Mouse (Mus musculus) neutrophil, adult 5-6 weeks (primary cell): ENCODE results near the gene Hist1h2ab. TPM values are rescaled to one million over a fixed set of nuclear protein-coding genes. Genes with fewer than 3 reads are reported as not detected.
A peak's percentile ranks its signal among the peaks of the same experiment; 100 is the strongest.
"Not testable (repeated sequence)": the region's sequence is repeated elsewhere in the genome, so short reads cannot be mapped to it uniquely, and the experiment has no call there.

Source experiments
- ATAC-seq: fragments of 151-379, 151-347 bp; 2 replicates; pipeline ENCODE4 v1.8.0; 2017; ENCODE audit warnings: mild to moderate bottlenecking, moderate TSS enrichment; ENCODE audit not compliant: insufficient number of reproducible peaks, poor library complexity, low FRiP score, severe bottlenecking; ENCODE audit errors: extremely low read depth
- total RNA-seq: library from RNA; stranded (forward); fragments of 200-1000 nt; gene quantifications from 2 replicates; pipeline ENCODE4 v1.2.3, GENCODE M21; 2017

Hist1h2ab gene
- total RNA-seq, 1 experiment from 2014 or later = 28.2 TPM

DNA sequence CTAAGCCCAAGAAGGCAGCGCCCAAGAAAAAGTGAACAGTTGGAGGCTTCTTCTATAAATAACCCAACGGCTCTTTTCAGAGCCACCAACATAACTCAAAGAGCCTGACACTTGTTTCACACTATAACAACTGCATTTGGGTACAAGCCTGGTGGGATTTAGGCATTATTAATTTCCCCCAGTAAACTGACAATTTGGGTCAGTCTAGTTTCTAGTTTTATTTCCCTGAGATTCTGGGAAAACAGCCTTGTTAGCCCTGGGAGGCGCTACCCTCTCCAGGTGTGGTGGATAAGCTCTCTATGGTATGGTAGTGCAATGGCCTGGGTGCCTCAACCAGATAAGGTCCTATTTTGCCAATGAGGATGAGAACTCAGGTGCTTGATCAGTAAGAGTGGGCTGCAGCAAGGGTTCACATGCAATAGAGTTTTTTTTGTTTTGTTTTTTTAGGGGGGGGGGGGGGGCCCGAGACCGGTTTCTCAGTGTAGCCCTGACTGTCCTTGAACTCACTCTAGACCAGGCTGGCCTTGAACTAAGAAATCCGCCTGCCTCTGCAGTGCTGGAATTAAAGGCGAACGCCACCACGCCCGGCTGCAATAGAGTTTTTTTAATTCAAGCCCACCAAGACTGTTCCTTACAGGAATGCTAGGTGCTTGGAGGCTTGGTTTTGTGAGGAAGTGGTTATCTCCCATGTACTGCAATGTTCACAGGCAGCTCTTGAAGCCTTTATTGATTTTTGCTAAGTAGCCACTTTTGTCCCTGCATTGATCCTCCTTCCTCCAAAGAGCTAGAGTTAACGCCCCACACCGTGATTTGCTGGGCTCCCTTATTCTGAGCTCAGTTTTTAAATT, 13.6 kb downstream of the Hist1h2ab start:
- ATAC-seq = no peak

DNA sequence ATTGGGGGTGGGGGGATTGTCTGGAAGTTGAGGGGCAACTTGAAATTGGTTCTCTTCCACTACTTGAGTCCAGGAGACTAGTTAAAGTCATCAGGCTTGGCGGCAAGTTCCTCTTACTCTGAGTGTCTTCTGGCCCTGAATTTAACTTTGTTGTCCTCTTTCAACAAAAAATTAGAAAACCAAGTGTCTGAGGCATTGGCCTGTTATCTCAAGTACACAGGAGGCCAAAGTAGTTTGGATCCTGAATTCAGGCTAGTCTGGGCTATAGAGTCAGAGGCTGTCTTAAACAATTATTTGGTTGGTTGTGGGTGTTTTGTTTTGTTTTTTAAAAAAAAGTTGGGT, 14.2 kb downstream of the Hist1h2ab start:
- no peak for ATAC-seq

DNA sequence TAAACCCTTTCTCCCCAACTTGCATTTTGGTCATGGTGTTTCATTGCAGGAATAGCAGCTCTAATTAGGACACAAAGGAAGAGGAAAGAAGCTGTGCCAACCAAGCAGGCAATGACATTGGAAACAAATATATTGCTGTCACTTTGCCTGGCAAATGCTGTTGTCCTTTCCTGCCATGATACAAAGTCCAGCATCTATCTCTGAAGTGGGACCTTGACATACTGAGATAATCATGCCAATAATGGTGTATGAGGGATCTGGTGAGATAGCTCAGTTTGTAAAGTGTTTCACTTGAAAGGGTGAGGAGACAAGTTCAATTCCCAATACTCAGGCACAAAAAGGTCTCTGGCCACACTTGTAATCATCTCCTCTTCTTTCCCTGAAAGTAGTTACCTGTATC, 15.8 kb downstream of the Hist1h2ab start:
- no peak for ATAC-seq

DNA sequence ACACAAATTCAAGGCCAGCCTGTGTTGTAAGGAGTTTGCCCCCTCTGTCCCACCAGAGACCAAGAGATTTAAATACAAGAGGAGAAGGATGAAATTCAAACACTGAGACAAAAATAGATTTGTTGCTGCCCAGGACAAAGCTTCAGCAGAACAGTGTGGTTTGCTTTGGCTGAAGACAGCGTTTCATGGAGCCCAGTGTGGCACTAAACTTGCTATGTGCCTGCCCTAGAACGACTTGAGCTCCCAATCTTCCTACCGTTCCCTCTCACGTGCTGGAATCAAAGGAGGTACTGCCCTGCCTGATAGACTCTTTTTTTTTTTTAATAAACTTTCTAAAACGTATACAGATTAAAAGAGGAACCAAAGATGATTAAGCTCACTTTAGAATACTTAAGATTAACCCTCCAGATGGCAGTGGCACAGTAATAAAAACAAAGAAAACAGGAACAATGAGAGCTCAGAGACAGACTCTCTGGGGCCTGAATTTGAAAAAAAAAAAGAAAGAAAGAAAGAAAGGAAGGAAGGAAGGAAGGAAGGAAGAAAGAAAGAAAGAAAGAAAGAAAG, 18.0 kb downstream of the Hist1h2ab start:
- ATAC-seq = 0 out of 2 replicates have a peak, but pooled peaks have one; percentile 23

DNA sequence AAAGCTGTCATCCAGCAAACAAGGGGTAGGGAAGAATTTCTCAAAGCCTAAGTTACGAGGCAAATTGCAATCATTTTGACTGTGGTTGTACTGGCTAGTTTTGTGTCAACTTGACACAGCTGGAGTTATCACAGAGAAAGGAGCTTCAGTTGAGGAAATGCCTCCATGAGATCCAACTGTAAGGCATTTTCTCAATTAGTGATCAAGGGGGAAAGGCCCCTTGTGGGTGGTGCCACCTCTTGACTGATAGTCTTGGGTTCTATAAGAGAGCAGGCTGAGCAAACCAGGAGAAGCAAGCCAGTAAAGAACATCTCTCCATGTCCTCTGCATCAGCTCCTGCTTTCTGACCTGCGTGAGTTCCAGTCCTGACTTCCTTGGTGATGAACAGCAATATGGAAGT, 18.7 kb downstream of the Hist1h2ab start, which contains the start of gene Trim38:
Gene Trim38, plus strand, starts transcription at position 301 of the 400 bp plus-strand sequence.
- ATAC-seq = not testable (repeated sequence)

- ATAC-seq = no peak
Observed at GRCm38 (mm10) chr13:23772561-23773313, 21.8 kb downstream of the Hist1h2ab start.

DNA sequence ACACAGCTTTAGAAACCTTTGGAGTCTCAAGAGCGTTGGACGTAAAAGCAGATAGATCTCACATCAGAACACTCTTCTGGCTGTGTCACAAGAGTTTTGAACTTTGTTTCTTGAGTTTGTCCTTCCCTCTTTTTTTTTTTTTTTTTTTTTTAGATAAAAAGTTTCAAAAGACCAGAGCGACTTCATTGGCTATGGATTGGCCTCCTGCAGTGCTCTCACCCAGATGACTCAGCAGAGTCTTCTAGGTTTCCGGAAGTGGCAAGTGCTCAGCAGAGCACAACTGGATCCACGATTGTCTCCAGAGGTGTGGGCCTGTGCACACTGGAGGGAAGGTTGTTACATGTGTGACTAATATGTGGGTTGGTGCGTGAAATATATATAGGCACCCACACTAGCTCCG, 27.4 kb downstream of the Hist1h2ab start:
- no peak for ATAC-seq

- ATAC-seq = no peak
Observed at GRCm38 (mm10) chr13:23779025-23779424, 28.1 kb downstream of the Hist1h2ab start.

DNA sequence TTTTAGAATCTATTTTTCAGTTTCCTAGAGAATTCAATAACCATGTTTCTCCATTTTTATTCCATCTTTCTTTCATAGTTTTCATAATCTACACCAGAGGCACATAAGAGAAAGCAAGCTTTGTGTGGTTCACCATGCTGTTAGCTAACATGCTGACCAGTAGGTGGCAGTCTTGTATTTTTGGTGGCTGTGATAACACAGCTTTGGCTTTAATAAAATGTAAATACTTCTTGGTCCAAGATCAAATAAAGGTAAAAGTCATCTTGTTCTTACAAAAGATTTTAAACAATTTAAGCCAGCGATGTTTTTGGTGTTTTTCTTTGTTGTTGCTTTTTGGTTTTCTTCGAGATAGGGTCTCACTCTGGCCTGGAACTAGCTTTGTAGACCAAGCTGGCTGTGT, 41.6 kb downstream of the Hist1h2ab start:
- ATAC-seq = peak; percentile 55; the same call in 1 of the 2 replicates

DNA sequence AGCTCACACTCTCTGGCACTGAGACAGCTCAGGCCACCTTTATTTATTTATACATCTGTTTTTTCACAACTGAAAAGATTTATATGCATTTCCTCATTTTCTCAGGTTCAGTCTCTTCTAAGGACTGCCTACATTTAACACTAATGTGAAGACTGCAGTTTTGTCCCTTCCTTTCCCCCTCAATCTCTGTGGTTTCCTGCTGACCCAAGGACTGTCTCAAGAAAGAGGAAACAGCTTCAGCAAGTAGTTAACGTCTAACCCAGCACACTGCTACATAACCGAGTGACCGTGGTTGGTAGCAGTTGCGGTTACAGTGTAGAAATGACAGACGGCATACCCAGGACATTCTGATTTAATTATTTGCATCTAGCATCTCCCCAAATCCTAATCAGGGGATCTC, 48.5 kb downstream of the Hist1h2ab start:
- peak; percentile 56; the same call in 1 of the 2 replicates for ATAC-seq

Other genes starting within 250 kb of the Hist1h2ab start
- 161 and 193 TPM in 2 replicates for gene Hist1h4h, start 220.1 kb upstream of the Hist1h2ab start, total RNA-seq
- 3.5 and 5.0 TPM in 2 replicates for gene Hist1h2af, start 217.2 kb upstream of the Hist1h2ab start, total RNA-seq
- not detected in 2 replicates for gene Hist1h3g, start 215.7 kb upstream of the Hist1h2ab start, total RNA-seq
- gene Hist1h2bh, start 207.7 kb upstream of the Hist1h2ab start, total RNA-seq = 5.8 and 6.4 TPM in 2 replicates
- gene Hist1h3f, start 207.1 kb upstream of the Hist1h2ab start, total RNA-seq = 21.9 and 24.1 TPM in 2 replicates
- gene Hist1h4f, start 199.5 kb upstream of the Hist1h2ab start, total RNA-seq = 15.2 and 27.6 TPM in 2 replicates
- 28.5 and 28.7 TPM in 2 replicates for gene Hist1h1d, start 197.9 kb upstream of the Hist1h2ab start, total RNA-seq
- 50.8 and 54.4 TPM in 2 replicates for gene Hist1h3e, start 188.8 kb upstream of the Hist1h2ab start, total RNA-seq
- gene Hist1h2ae, start 179.9 kb upstream of the Hist1h2ab start, total RNA-seq = 13.6 and 18.3 TPM in 2 replicates
- 97.4 and 145 TPM in 2 replicates for gene Hist1h2bg, start 179.7 kb upstream of the Hist1h2ab start, total RNA-seq
- gene Hist1h2bf, start 176.9 kb upstream of the Hist1h2ab start, total RNA-seq = 32.7 and 52.5 TPM in 2 replicates
- 33.4 and 78.8 TPM in 2 replicates for gene Hist1h2ad, start 176.7 kb upstream of the Hist1h2ab start, total RNA-seq
- gene Hist1h3d, start 175.4 kb upstream of the Hist1h2ab start, total RNA-seq = 12.9 and 13.3 TPM in 2 replicates
- gene Hist1h4d, start 169.5 kb upstream of the Hist1h2ab start, total RNA-seq = 92.3 and 119 TPM in 2 replicates
- 83.4 and 97.3 TPM in 2 replicates for gene Hist1h2be, start 130.0 kb upstream of the Hist1h2ab start, total RNA-seq
- gene Hist1h1e, start 128.6 kb upstream of the Hist1h2ab start, total RNA-seq = 201 and 211 TPM in 2 replicates
- gene Hist1h2ac, start 67.2 kb upstream of the Hist1h2ab start, total RNA-seq = 18.7 and 20.1 TPM in 2 replicates
- 139 and 146 TPM in 2 replicates for gene Hist1h2bc, start 66.9 kb upstream of the Hist1h2ab start, total RNA-seq
- gene Hist1h1t, start 55.3 kb upstream of the Hist1h2ab start, total RNA-seq = 2.2 TPM in 1 of 2 replicates, not detected in the other
- 116 and 135 TPM in 2 replicates for gene Hist1h4c, start 52.7 kb upstream of the Hist1h2ab start, total RNA-seq
- 4.8 and 5.0 TPM in 2 replicates for gene Hfe, start 40.3 kb upstream of the Hist1h2ab start, total RNA-seq
- gene Hist1h1c, start 12.3 kb upstream of the Hist1h2ab start, total RNA-seq = 712 and 764 TPM in 2 replicates
- 4.8 TPM in 1 of 2 replicates, not detected in the other for gene Hist1h3c, start 5.5 kb upstream of the Hist1h2ab start, total RNA-seq
- 77.7 and 104 TPM in 2 replicates for gene Hist1h2bb, start 4.4 kb upstream of the Hist1h2ab start, total RNA-seq
- 1.2 TPM in 1 of 2 replicates, not detected in the other for gene Hist1h3b, start 1.1 kb downstream of the Hist1h2ab start, total RNA-seq
- 9.3 and 36.7 TPM in 2 replicates for gene Hist1h4b, start 5.9 kb downstream of the Hist1h2ab start, total RNA-seq
- gene Hist1h4a, start 10.1 kb downstream of the Hist1h2ab start, total RNA-seq = 30.0 and 55.5 TPM in 2 replicates
- 38.6 and 45.9 TPM in 2 replicates for gene Hist1h3a, start 11.3 kb downstream of the Hist1h2ab start, total RNA-seq
- gene Hist1h1a, start 12.5 kb downstream of the Hist1h2ab start, total RNA-seq = 74.8 and 84.1 TPM in 2 replicates
- gene Trim38, start 18.8 kb downstream of the Hist1h2ab start, total RNA-seq = not detected in 2 replicates
- gene Slc17a2, start 55.9 kb downstream of the Hist1h2ab start, total RNA-seq = not detected in 2 replicates
- gene Slc17a3, start 88.3 kb downstream of the Hist1h2ab start, total RNA-seq = not detected in 2 replicates
- not detected in 2 replicates for gene Slc17a1, start 116.6 kb downstream of the Hist1h2ab start, total RNA-seq
- gene Slc17a4, start 163.9 kb downstream of the Hist1h2ab start, total RNA-seq = not detected in 2 replicates
- not detected in 2 replicates for gene Hist1h2ba, start 183.0 kb downstream of the Hist1h2ab start, total RNA-seq
- not detected in 2 replicates for gene Hist1h2aa, start 183.3 kb downstream of the Hist1h2ab start, total RNA-seq
- gene Scgn, start 240.1 kb downstream of the Hist1h2ab start, total RNA-seq = not detected in 2 replicates